Mouse (Mus musculus) forebrain, embryonic 15.5 days (tissue): Measurements from ENCODE around the gene Zic3. TPM values are rescaled to one million over a fixed set of nuclear protein-coding genes. Genes with fewer than 3 reads are reported as not detected.

Source experiments
- ATAC-seq: fragments of 200-750 bp; cut with Nextera tagmentation; replicated peaks from 2 replicates; pipeline ENCODE4 v1.8.0; 2017; ENCODE audit warnings: mild to moderate bottlenecking, moderate TSS enrichment, moderate library complexity
- H3K27ac ChIP-seq: fragments of 300-500 bp; sonication (generic); replicated peaks from 2 replicates; pipeline ENCODE4 v1.5.1; 2015; ENCODE audit warnings: mild to moderate bottlenecking, inconsistent platforms
- H3K27me3 ChIP-seq: fragments of 300-500 bp; sonication (generic); 2 replicates; pipeline ENCODE4 v1.6.1; 2015; ENCODE audit warnings: inconsistent platforms
- H3K36me3 ChIP-seq: fragments of 300-500 bp; sonication (generic); 2 replicates; pipeline ENCODE4 v1.6.1; 2015; ENCODE audit warnings: mild to moderate bottlenecking, inconsistent platforms
- H3K4me1 ChIP-seq: fragments of 300-500 bp; sonication (generic); 2 replicates; pipeline ENCODE4 v1.6.1; 2015; ENCODE audit warnings: inconsistent platforms
- H3K4me2 ChIP-seq: fragments of 300-500 bp; sonication (generic); replicated peaks from 2 replicates; pipeline ENCODE4 v1.6.1; 2015; ENCODE audit warnings: mild to moderate bottlenecking, inconsistent platforms
- H3K4me3 ChIP-seq: fragments of 300-500 bp; sonication (generic); 2 replicates; pipeline ENCODE4 v1.5.1; 2015; ENCODE audit warnings: mild to moderate bottlenecking, inconsistent platforms
- H3K9ac ChIP-seq: fragments of 300-500 bp; sonication (generic); replicated peaks from 2 replicates; pipeline ENCODE4 v1.6.1; 2015; ENCODE audit warnings: mild to moderate bottlenecking, inconsistent platforms
- H3K9me3 ChIP-seq: fragments of 300-500 bp; sonication (generic); 2 replicates; pipeline ENCODE4 v1.6.1; 2016; ENCODE audit warnings: inconsistent platforms
- WGBS: fragments of 180-500 bp; shearing (Covaris S2); methylation state at CpG from one replicate; pipeline ENCODE4 v1.1.7; 2015; ENCODE audit warnings: mixed read lengths; 5-methylcytosine and 5-hydroxymethylcytosine counted together
- polyA plus RNA-seq: library from polyadenylated mRNA; unstranded; fragments of >200 nt; fragmentation: Nextera tagmentation; extraction: Ambion mirVana; gene quantifications from 2 replicates; pipeline ENCODE4 v1.2.1, GENCODE M21; 2015

Gene Zic3
- 13.7 and 14.4 TPM in 2 replicates for polyA plus RNA-seq

- 90% methylated on average over 2 of the region's 2 CpGs for WGBS
- Histone ChIP-seq H3K4me1 (peaks cover 3% of the 10 kb centered on the region; the same call in 1 of the 2 replicates), H3K4me3 (no peak within 1 kb of the TSS), H3K27ac (no peak within 1 kb of the TSS), H3K27me3 (peaks cover 13% of the 10 kb centered on the region), H3K4me2 (no peak within 1 kb of the TSS), H3K9me3 (no peaks in the 10 kb centered on the region), H3K9ac (no peak within 1 kb of the TSS), H3K36me3 (no peaks in the 10 kb centered on the region)
- ATAC-seq, result no peak
These were observed at the start of gene Zic3 for GRCm38 (mm10) chrX:58022400-58022799. Zic3 (plus strand) TSS chrX:58022700.

GRCm38 (mm10) chrX:57982351-57982750, 40.1 kb upstream of the Zic3 start:
- no peak overlapping the region for H3K27ac ChIP-seq
- no peaks in the 10 kb centered on the region for H3K9me3 ChIP-seq
- H3K9ac ChIP-seq, result no peak overlapping the region
- ATAC-seq, result no peak
- H3K4me2 ChIP-seq, result no peak overlapping the region
- no peaks in the 10 kb centered on the region for H3K4me1 ChIP-seq
- no peaks in the 10 kb centered on the region for H3K27me3 ChIP-seq
- 79% methylated on average over 4 of the region's 4 CpGs for WGBS
- no peak overlapping the region for H3K4me3 ChIP-seq
- no peaks in the 10 kb centered on the region for H3K36me3 ChIP-seq

GRCm38 (mm10) chrX:57987455-57988109, 34.9 kb upstream of the Zic3 start:
- no peak overlapping the region for H3K27ac ChIP-seq
- no peak for ATAC-seq
- WGBS, result 66% methylated on average over 10 of the region's 10 CpGs
- no peak overlapping the region for H3K4me3 ChIP-seq
- no peak overlapping the region for H3K9ac ChIP-seq
- no peaks in the 10 kb centered on the region for H3K4me1 ChIP-seq
- H3K9me3 ChIP-seq, result no peaks in the 10 kb centered on the region
- H3K36me3 ChIP-seq, result no peaks in the 10 kb centered on the region
- H3K4me2 ChIP-seq, result no peak overlapping the region
- H3K27me3 ChIP-seq, result no peaks in the 10 kb centered on the region

GRCm38 (mm10) chrX:58013391-58013790, 9.1 kb upstream of the Zic3 start:
- Histone ChIP-seq H3K9me3 (no peaks in the 10 kb centered on the region), H3K4me3 (no peak overlapping the region), H3K4me2 (no peak overlapping the region), H3K4me1 (no peaks in the 10 kb centered on the region), H3K36me3 (no peaks in the 10 kb centered on the region), H3K27me3 (peaks cover 9% of the 10 kb centered on the region; the same call in 1 of the 2 replicates), H3K27ac (no peak overlapping the region), H3K9ac (no peak overlapping the region)
- 77% methylated on average over 5 of the region's 5 CpGs for WGBS
- ATAC-seq, result no peak

GRCm38 (mm10) chrX:58014093-58014492, 8.4 kb upstream of the Zic3 start:
- Histone ChIP-seq H3K27me3 (peaks cover 9% of the 10 kb centered on the region; the same call in 1 of the 2 replicates), H3K36me3 (no peaks in the 10 kb centered on the region), H3K9ac (no peak overlapping the region), H3K27ac (no peak overlapping the region), H3K4me1 (no peaks in the 10 kb centered on the region), H3K4me3 (no peak overlapping the region), H3K4me2 (no peak overlapping the region), H3K9me3 (no peaks in the 10 kb centered on the region)
- 34% methylated on average over 12 of the region's 12 CpGs for WGBS
- no peak for ATAC-seq

- no peaks in the 10 kb centered on the region for H3K9me3 ChIP-seq
- WGBS, result 35% methylated on average over 13 of the region's 13 CpGs
- no peak overlapping the region for H3K4me3 ChIP-seq
- peaks cover 9% of the 10 kb centered on the region; the same call in 1 of the 2 replicates for H3K27me3 ChIP-seq
- H3K36me3 ChIP-seq, result no peaks in the 10 kb centered on the region
- H3K27ac ChIP-seq, result no peak overlapping the region
- H3K4me1 ChIP-seq, result peaks cover 3% of the 10 kb centered on the region; the same call in 1 of the 2 replicates
- H3K9ac ChIP-seq, result no peak overlapping the region
- H3K4me2 ChIP-seq, result no peak overlapping the region
- no peak for ATAC-seq
These were observed 7.7 kb upstream of the Zic3 start for GRCm38 (mm10) chrX:58014761-58015160.

GRCm38 (mm10) chrX:58015336-58015945, 7.1 kb upstream of the Zic3 start:
- Histone ChIP-seq H3K27me3 (peaks cover 12% of the 10 kb centered on the region; the same call in 1 of the 2 replicates), H3K9me3 (no peaks in the 10 kb centered on the region), H3K4me1 (peaks cover 3% of the 10 kb centered on the region; the same call in 1 of the 2 replicates), H3K36me3 (no peaks in the 10 kb centered on the region), H3K4me3 (0 out of 2 replicates have a peak overlapping the region, but pooled peaks have one; percentile 4), H3K4me2 (no peak overlapping the region), H3K27ac (no peak overlapping the region), H3K9ac (no peak overlapping the region)
- WGBS, result 29% methylated on average over 29 of the region's 29 CpGs
- ATAC-seq, result no peak

GRCm38 (mm10) chrX:58018720-58019119, 3.8 kb upstream of the Zic3 start:
- H3K4me3 ChIP-seq, result peak overlapping the region; percentile 26
- ATAC-seq, result peak; percentile 72
- WGBS, result 20% methylated on average over 24 of the region's 24 CpGs

GRCm38 (mm10) chrX:58019257-58019953, 3.1 kb upstream of the Zic3 start:
- Histone ChIP-seq H3K36me3 (no peaks in the 10 kb centered on the region), H3K4me1 (peaks cover 3% of the 10 kb centered on the region; the same call in 1 of the 2 replicates), H3K27me3 (peaks cover 9% of the 10 kb centered on the region), H3K4me2 (peak overlapping the region; percentile 41), H3K9ac (0 out of 2 replicates have a peak overlapping the region, but pooled peaks have one; percentile 13), H3K4me3 (peak overlapping the region; percentile 26), H3K9me3 (no peaks in the 10 kb centered on the region), H3K27ac (peak overlapping the region; percentile 62)
- WGBS, result 24% methylated on average over 32 of the region's 33 CpGs
- peak; percentile 82 for ATAC-seq

More at GRCm38 (mm10) chrX:58018720-58019119, 3.8 kb upstream of the Zic3 start:
- Histone ChIP-seq H3K4me2 (peak overlapping the region; percentile 41), H3K27me3 (peaks cover 12% of the 10 kb centered on the region), H3K36me3 (no peaks in the 10 kb centered on the region), H3K9me3 (no peaks in the 10 kb centered on the region), H3K27ac (0 out of 2 replicates have a peak overlapping the region, but pooled peaks have one; percentile 62), H3K4me1 (peaks cover 3% of the 10 kb centered on the region; the same call in 1 of the 2 replicates), H3K9ac (no peak overlapping the region)

- H3K9me3 ChIP-seq, result no peaks in the 10 kb centered on the region
- ATAC-seq, result no peak
- WGBS, result 31% methylated on average over 9 of the region's 9 CpGs
- no peak overlapping the region for H3K4me3 ChIP-seq
- peaks cover 19% of the 10 kb centered on the region for H3K4me1 ChIP-seq
- no peaks in the 10 kb centered on the region for H3K36me3 ChIP-seq
- no peak overlapping the region for H3K4me2 ChIP-seq
- no peak overlapping the region for H3K27ac ChIP-seq
- H3K9ac ChIP-seq, result no peak overlapping the region
- H3K27me3 ChIP-seq, result peaks cover 18% of the 10 kb centered on the region
These were observed 5.1 kb downstream of the Zic3 start for GRCm38 (mm10) chrX:58027631-58028030.

GRCm38 (mm10) chrX:58028082-58028481, 5.6 kb downstream of the Zic3 start:
- WGBS, result 16% methylated on average over 16 of the region's 16 CpGs
- Histone ChIP-seq H3K4me3 (no peak overlapping the region), H3K4me2 (peak overlapping the region; percentile 6; the same call in 1 of the 2 replicates), H3K9me3 (no peaks in the 10 kb centered on the region), H3K36me3 (no peaks in the 10 kb centered on the region), H3K4me1 (peaks cover 19% of the 10 kb centered on the region), H3K9ac (no peak overlapping the region), H3K27me3 (peaks cover 18% of the 10 kb centered on the region), H3K27ac (no peak overlapping the region)
- ATAC-seq, result no peak

- Histone ChIP-seq H3K4me3 (no peak overlapping the region), H3K4me2 (no peak overlapping the region), H3K27ac (no peak overlapping the region), H3K9me3 (no peaks in the 10 kb centered on the region), H3K36me3 (no peaks in the 10 kb centered on the region), H3K4me1 (peaks cover 19% of the 10 kb centered on the region), H3K27me3 (peaks cover 18% of the 10 kb centered on the region), H3K9ac (no peak overlapping the region)
- 26% methylated on average over 8 of the region's 8 CpGs for WGBS
- ATAC-seq, result no peak
These were observed 6.4 kb downstream of the Zic3 start for GRCm38 (mm10) chrX:58028858-58029257.
